Comparison of ENCODE assay signal across 30 mouse cellular contexts in the genomic region with DNA sequence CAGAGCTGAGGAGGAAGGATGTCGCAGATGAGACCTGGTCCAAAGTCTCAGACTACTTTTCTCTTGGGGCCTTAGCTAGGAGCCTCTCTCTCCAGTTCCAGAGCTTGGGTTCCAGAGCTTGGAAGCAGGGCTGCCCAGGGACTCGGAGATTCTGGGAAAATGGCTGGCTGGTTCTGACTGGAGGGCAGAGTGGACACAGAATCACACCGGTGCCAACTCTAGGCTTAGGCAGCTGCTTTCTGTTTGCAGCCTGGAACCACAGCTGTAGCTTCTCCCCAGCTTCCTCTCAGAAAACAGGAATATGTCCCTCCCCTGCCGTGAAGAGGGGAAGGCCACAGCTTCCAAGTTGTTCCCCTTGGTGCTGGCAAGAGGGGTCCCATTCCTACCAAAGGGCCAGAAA. TPM values are rescaled to one million over a fixed set of nuclear protein-coding genes. Genes with fewer than 3 reads are reported as not detected.
DNase-seq lines count a peak whose midpoint lies in the region; ATAC-seq lines count a peak whose summit lies in the region.
"Had no signal": no experiment of that assay in that cellular context is flagged by ENCODE, and none has a peak within 500 bp of the region (broad histone marks: within the 10 kb centered on the region; RNA-seq: fewer than 3 reads in every experiment).

No protein-coding gene starts in this region.

- DNase-seq in kidney, postnatal 10 days = peak; percentile 46
- DNase-seq in neural tube, embryonic 11.5 days (ENCODE audit: low spot score) = no peak
- DNase-seq in neural tube, embryonic 10.5 days (ENCODE audit: extremely low spot score, low spot score) = no peak
- no peak for DNase-seq in adrenal gland, adult 2 months
- no peak for DNase-seq in cerebellum, adult 18-20 months
- DNase-seq: adrenal gland, adult 8-10 months; B cell, adult 2 months; cerebellum, adult 9-10 months; embryo, embryonic 11 days; gastrocnemius, postnatal 36 days; heart, adult 2 months; heart, postnatal 14 days; kidney, adult 9 months; kidney, postnatal 25 days; lung, adult 18-20 months; lung, postnatal 36 days; right cerebral cortex, adult 18-20 months; right cerebral cortex, postnatal 4 days; thymus, adult 18-20 months; thymus, postnatal 25 days had no signal

- H3K9ac ChIP-seq in kidney, embryonic 16.5 days (replicated peaks; ENCODE audit: low read length) = no peak overlapping the region
- H3K9ac ChIP-seq in neural tube, embryonic 11.5 days (ENCODE audit: low read length) = no peak overlapping the region
- H3K9ac ChIP-seq in liver, embryonic 15.5 days = no peak overlapping the region
- H3K9ac ChIP-seq: embryonic facial prominence, embryonic 12.5 days; hindbrain, embryonic 14.5 days had no signal

- no peak overlapping the region for H3K27ac ChIP-seq in kidney, embryonic 16.5 days (ENCODE audit: low read length)
- H3K27ac ChIP-seq in neural tube, embryonic 11.5 days (ENCODE audit: low read depth, low read length) = 0 out of 2 replicates have a peak overlapping the region, but pooled peaks have one; percentile 20
- H3K27ac ChIP-seq in liver, embryonic 15.5 days (replicated peaks) = peak overlapping the region; percentile 41; the same call in 1 of the 2 replicates
- H3K27ac ChIP-seq: embryonic facial prominence, embryonic 12.5 days; heart, adult 2 months; hindbrain, embryonic 14.5 days; layer of hippocampus, adult 2 months; stomach, postnatal 0 days had no signal

- no peak overlapping the region for H3K4me2 ChIP-seq in kidney, embryonic 16.5 days (replicated peaks; ENCODE audit: low read depth, low read length)
- no peak overlapping the region for H3K4me2 ChIP-seq in neural tube, embryonic 11.5 days (ENCODE audit: low read depth)
- H3K4me2 ChIP-seq in liver, embryonic 15.5 days = no peak overlapping the region
- H3K4me2 ChIP-seq: embryonic facial prominence, embryonic 12.5 days; hindbrain, embryonic 14.5 days; midbrain, embryonic 11.5 days had no signal

- no peaks in the 10 kb centered on the region for H3K9me3 ChIP-seq in kidney, embryonic 16.5 days (ENCODE audit: low read length)
- no peaks in the 10 kb centered on the region for H3K9me3 ChIP-seq in neural tube, embryonic 11.5 days (ENCODE audit: control insufficient read depth, low read length)
- H3K9me3 ChIP-seq in liver, embryonic 15.5 days (replicated peaks) = no peaks in the 10 kb centered on the region
- H3K9me3 ChIP-seq: embryonic facial prominence, embryonic 12.5 days had no signal

- WGBS in kidney, embryonic 16.5 days = 69% methylated on average over 4 of the region's 4 CpGs
- 84% methylated on average over 4 of the region's 4 CpGs for WGBS in neural tube, embryonic 11.5 days
- WGBS in liver, embryonic 15.5 days (ENCODE audit: insufficient replicate concordance) = 41% methylated on average over 4 of the region's 4 CpGs

- peaks cover 18% of the 10 kb centered on the region for H3K27me3 ChIP-seq in kidney, embryonic 16.5 days (ENCODE audit: insufficient read depth, low read length)
- H3K27me3 ChIP-seq in neural tube, embryonic 11.5 days (ENCODE audit: control insufficient read depth, insufficient read depth, low read length) = peaks cover 13% of the 10 kb centered on the region
- H3K27me3 ChIP-seq in liver, embryonic 15.5 days = peaks cover 13% of the 10 kb centered on the region

- ATAC-seq in kidney, embryonic 16.5 days (ENCODE audit: low FRiP score, low TSS enrichment) = no peak
- no peak for ATAC-seq in neural tube, embryonic 11.5 days (ENCODE audit: insufficient read depth, low FRiP score, low TSS enrichment)
- no peak for ATAC-seq in liver, embryonic 15.5 days (ENCODE audit: insufficient read depth)
- ATAC-seq: forebrain, embryonic 14.5 days; intestine, postnatal 0 days had no signal

- peaks cover 15% of the 10 kb centered on the region; the same call in 1 of the 2 replicates for H3K36me3 ChIP-seq in kidney, embryonic 16.5 days (ENCODE audit: insufficient read depth, low read length)
- H3K36me3 ChIP-seq in neural tube, embryonic 11.5 days (ENCODE audit: control insufficient read depth, insufficient read depth, low read length) = peaks cover 8% of the 10 kb centered on the region
- peaks cover 20% of the 10 kb centered on the region; the same call in 1 of the 2 replicates for H3K36me3 ChIP-seq in liver, embryonic 15.5 days (replicated peaks)

- no peak overlapping the region for H3K4me3 ChIP-seq in kidney, embryonic 16.5 days (ENCODE audit: low read length)
- H3K4me3 ChIP-seq in neural tube, embryonic 11.5 days (ENCODE audit: low read depth, low read length) = no peak overlapping the region
- H3K4me3 ChIP-seq in liver, embryonic 15.5 days (replicated peaks) = no peak overlapping the region
- H3K4me3 ChIP-seq: embryonic facial prominence, embryonic 12.5 days; heart, adult 2 months; layer of hippocampus, adult 2 months; myocyte had no signal

- peaks cover 22% of the 10 kb centered on the region for H3K4me1 ChIP-seq in kidney, embryonic 16.5 days (ENCODE audit: insufficient read depth, low read length)
- peaks cover 3% of the 10 kb centered on the region; the same call in 1 of the 2 replicates for H3K4me1 ChIP-seq in neural tube, embryonic 11.5 days (ENCODE audit: control insufficient read depth, insufficient read depth, low read length)
- peaks cover 45% of the 10 kb centered on the region for H3K4me1 ChIP-seq in liver, embryonic 15.5 days (replicated peaks)

RNA-seq across cellular contexts. Expression of gene Poll, which starts 10.4 kb away (rescaled TPM):
- polyA plus RNA-seq in kidney, embryonic 16.5 days (2015; fragmentation: Nextera tagmentation; extraction: Ambion mirVana) = 20.4 and 21.9 TPM in 2 replicates
- polyA plus RNA-seq in neural tube, embryonic 11.5 days (2014; fragmentation: Nextera tagmentation; extraction: Ambion mirVana) = 15.6 and 18.5 TPM in 2 replicates
- 5.0 and 5.4 TPM in 2 replicates for polyA plus RNA-seq in liver, embryonic 15.5 days (2015; fragmentation: Nextera tagmentation; extraction: Ambion mirVana)
- total RNA-seq in adrenal gland, adult 2 months (2021) = 10 to 100 TPM; 10.3 to 14.9 TPM
- polyA plus RNA-seq in adrenal gland, adult 2 months (2012; rRNA removed) = 11.3 and 11.9 TPM in 2 replicates

RNA-seq across cellular contexts. Expression of gene Gm17018, which starts 10.5 kb away (rescaled TPM):
- polyA plus RNA-seq in kidney, embryonic 16.5 days (2015; fragmentation: Nextera tagmentation; extraction: Ambion mirVana) = 52.4 and 52.9 TPM in 2 replicates
- polyA plus RNA-seq in neural tube, embryonic 11.5 days (2014; fragmentation: Nextera tagmentation; extraction: Ambion mirVana) = 50.7 and 56.5 TPM in 2 replicates
- 12.1 and 12.8 TPM in 2 replicates for polyA plus RNA-seq in liver, embryonic 15.5 days (2015; fragmentation: Nextera tagmentation; extraction: Ambion mirVana)
- total RNA-seq in adrenal gland, adult 2 months (2021) = 10 to 100 TPM; 29.0 to 38.0 TPM
- polyA plus RNA-seq in adrenal gland, adult 2 months (2012; rRNA removed) = 0.98 and 2.1 TPM in 2 replicates
